Mouse (Mus musculus): Measurements from ENCODE around the gene Cnot8.

Cnot8 gene

GRCm38 (mm10) chr11:58104351-58104791, 418 bp downstream of the Cnot8 start:
- DNase-seq (ENCODE audit: low read depth), result peak; percentile 58

- DNase-seq (ENCODE audit: low read depth), result peak; percentile 71
These were observed 3.1 kb downstream of the Cnot8 start for GRCm38 (mm10) chr11:58107009-58107408.

DNA sequence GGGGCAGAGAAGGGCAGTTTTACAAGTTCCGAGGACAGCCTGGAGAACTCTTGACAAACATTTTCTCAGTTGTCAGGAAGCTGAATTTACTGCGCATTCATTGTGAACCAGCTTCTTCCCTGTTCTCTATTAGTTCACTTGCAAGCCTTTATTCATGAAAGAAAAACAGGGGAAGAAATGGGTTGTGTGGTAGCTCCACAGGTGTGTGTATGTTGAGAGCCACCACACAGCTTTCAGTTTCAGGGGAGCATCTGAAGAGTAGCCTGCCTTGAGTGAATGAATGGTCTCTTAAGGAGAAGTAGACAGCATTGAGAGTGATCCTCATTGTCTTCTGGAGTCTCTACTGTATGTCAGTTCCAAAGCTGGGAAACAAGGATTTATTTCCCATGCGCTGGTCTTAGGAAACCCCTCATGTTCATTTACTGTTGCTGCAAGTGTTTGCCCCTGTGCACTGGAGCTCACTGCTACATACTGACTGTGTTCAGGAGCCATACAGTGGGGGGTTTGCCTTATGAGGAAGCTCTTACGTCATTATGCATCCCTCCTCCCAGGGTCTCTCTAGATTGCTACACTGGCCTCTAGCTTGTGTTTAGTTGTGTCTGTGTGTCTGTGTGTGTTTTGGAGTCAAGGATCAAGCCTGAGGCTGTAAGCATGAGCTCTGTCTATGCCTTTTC, 3.8 kb downstream of the Cnot8 start:
- DNase-seq (ENCODE audit: low read depth), result no peak

DNA sequence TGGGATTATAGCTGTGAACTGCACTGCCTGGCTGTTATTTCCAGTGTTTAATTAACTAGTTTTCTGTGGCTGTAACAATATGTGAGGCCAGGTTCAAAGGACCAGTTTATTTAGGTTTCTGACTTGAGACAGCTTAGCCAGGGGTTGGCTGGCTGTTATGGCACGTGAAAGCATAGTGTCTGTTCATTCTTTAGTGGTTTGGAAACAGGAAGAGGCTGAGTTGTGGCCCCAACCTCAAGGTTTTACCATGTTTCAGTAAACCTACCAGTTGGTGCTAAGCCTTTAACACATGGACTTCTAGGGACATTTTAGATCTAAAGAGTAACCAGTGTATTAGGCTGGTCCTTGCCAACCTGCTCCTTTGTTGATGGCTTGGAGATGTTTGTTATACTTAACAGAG, 12.6 kb downstream of the Cnot8 start:
- no peak for DNase-seq (ENCODE audit: low read depth)

- no peak for DNase-seq (ENCODE audit: low read depth)
These were observed 13.2 kb downstream of the Cnot8 start for GRCm38 (mm10) chr11:58117044-58117652.

- DNase-seq (ENCODE audit: low read depth), result no peak
These were observed 16.7 kb downstream of the Cnot8 start for GRCm38 (mm10) chr11:58120655-58121054.

DNA sequence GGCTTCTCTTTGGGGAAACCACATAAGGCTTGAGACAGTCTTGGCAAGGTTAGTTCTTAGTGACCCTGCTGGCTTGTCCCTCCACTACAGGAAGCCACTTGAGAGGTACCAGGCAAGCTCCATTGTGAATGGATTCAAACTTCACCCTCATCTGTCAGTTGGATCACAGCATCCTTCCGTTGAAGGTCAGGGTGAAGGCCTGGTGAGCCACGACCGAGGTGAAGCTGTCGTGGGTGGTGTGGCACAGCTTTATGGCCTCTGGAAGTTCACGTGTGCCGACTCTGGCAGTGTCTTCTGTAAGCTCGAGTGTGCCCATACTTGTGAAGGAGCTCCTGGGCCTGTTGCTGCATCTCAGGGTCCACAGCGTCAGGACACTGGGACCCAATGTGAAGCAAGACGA, 17.4 kb downstream of the Cnot8 start:
- no peak for DNase-seq (ENCODE audit: low read depth)

DNA sequence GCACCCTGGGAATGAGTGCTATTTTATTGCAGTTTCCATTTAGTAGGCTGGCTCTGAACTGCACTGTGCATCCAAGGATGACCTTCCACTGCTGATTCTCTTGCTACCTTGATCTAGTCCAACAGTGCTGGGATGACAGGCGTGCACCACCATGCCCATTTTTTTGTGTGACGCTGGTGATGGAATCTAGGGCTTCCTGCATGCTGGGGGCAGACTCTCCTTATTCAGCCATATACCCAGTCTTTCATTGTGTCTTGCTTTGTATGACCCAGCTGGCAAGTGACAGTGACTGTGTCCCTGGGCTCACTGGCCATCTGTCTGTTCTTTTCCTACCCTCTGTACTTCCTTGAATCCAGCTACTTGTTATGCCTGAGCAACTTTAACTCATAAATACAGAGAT, 19.8 kb downstream of the Cnot8 start:
- DNase-seq (ENCODE audit: low read depth), result no peak

DNA sequence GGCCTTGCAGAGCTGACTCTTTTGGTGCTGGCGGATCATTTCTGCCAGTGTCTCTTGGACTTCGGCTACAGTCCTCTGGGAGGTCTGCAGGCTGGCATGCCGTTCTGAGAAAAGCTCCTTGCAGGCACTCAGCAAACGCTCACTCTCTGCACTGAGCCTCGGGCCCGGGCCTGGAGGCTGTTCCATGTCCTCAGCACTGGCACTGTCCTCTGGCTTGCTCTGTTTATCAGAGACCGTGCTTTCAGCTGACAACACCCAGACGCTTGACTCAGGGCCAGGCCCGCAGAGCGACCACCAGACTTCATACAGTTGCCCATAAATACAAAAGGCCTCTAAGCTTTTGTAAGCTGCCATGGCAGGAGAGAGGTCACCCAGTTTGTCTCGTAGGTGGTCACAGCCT, 21.1 kb downstream of the Cnot8 start:
- no peak for DNase-seq (ENCODE audit: low read depth)

DNA sequence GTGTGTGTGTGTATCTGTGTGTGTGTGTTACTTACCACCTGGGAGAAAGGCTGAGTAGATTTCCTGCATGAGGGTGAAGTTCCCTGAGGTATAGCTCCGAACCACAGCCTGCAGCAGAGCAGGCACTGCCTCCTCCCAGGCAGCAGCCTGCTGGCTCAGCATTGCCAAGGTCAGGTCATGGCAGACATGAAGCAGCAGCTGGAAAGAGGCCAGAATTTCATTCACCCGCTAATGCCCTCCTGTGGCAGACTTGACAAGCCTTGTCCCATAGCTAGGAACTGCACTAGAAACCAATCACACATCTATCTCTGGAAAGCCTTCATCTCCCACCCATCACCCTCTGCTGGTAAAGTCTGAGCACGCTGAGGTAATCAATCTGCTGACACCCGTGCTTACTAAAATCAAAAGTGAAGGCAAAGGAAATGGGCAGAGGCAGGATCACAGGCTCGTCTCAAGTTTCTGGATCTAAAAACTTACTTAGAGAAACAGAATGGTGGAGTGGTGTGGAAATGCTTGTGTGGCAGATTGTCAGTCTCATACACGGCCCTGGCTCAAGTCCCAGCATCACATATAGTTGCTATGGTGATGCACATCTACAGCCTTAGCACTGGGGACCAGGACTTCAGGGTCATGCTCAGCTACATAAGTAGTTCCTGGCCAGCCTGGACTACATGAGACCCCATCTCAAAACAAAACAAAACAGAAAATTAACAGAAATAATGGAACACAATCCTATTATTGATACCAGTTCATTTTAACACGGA, 22.6 kb downstream of the Cnot8 start:
- DNase-seq (ENCODE audit: low read depth), result peak; percentile 64

DNA sequence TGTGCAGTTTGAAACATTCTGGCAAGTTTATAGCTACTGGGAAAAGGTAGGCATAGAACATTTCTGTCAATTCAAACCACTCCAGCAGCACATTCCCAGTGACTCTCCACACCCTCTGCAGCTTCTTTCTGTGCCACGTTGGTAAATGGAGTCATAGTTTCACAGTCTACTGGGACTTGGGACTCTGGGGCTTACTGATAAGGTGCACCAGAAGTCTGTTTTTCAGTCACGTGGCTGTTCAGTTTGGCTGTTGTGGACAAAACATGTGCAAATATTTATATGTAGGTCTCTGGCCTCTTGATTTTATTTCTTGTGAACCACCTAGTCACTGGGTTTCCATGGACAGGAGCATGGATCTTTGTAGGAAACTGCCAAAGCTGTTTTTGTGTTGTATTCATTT, 23.6 kb downstream of the Cnot8 start:
- no peak for DNase-seq (ENCODE audit: low read depth)

DNA sequence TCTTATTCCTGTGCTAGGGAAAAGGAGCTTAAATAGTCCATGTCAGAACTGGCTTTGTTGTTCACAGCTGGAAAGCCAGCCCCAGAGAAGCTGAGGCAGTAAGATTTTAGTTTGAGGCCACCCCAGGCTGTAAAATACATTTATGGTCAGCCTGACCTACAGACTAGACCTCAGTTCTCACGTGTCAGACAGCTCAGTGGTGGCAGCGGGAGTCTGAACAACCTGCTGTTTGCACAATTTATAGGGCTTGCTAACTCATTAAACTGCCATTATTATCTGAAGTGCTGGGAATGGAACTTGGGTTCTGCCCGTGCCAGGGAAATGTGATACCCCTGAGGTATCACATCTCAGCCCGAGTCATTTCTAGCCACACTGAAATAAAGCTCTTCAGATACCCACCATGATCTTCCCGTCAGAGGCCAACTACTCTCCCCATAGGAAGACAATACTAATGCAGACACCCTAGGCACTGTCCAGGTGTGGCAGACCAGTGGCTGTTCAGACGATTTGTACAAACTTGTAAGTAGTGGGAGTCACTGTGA, 25.4 kb downstream of the Cnot8 start:
- DNase-seq (ENCODE audit: low read depth), result no peak

DNA sequence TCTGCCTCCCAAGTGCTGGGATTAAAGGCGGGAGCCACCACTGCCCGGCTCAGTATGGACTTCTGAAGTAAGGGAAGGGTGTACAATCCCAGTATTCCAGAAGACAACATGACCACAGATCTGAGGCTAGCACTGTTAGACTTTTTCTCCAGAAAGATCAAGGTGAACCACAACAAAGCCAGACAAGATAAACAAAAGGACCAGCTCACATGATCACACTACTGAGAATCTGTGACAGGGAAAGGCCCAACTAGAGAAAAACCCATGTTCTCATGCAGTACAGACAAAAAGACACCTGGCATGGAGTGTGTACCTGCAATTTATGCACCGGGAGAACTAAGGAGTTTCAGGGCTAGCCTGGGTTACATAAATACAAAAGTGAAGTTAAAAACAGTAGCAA, 28.1 kb downstream of the Cnot8 start:
- DNase-seq (ENCODE audit: low read depth), result no peak

DNA sequence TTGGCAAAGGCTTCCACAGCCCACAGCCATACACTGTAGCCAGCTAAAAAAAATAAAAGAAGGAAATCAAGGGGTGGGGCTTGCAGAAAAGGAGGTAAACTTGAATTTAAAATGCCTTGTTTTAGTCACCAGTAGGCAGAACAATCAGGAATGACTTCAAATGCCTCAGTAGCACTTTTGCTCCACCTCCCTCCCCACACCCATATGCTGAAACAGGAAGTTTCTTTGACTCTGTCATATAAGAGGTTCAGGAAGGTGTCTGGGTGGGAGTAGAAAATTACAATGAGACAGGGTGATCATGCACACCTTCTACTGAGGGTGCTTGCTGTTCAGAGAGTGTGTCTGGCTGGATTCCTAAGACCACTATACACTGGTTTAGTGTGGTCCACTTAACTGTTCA, 30.9 kb downstream of the Cnot8 start:
- DNase-seq (ENCODE audit: low read depth), result no peak

DNA sequence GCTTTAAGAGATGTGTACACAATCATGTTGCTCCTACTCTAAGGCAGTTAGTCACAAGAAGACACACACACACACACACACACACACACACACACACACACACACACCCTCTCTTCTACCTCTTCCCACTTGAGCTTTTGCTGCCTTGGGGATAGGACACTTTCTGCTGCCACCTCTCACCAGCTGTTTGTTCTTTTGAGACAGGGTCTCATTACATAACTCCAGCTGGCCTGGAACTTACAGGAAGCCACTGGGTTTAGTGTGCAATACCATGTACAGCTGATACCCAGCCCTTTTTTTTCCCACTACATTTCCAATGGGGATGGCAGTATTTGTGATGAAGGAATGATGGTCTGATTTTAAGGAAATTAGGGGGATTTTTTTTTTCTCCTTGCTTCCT, 31.3 kb downstream of the Cnot8 start:
- DNase-seq (ENCODE audit: low read depth), result no peak

GRCm38 (mm10) chr11:58136677-58137076, 32.7 kb downstream of the Cnot8 start:
- no peak for DNase-seq (ENCODE audit: low read depth)

DNA sequence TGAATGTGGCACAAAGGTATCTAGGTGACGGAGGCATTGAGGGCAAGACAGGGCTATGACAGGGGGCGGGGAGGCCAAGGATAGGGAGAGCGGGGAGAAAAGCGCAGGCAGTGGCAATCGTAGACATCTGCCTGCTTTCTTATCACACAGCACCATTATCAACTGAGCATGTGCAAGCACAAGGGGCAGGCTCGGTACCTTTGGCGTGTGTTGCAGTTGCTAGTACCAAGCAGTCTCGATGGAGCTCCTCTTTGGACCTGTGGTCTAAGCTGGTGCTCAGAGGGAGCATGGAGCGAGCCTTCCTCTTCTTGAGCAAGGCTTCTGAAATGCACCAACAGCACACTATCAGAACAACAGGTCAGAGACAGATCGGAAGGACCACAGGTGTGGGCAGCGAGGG, 34.9 kb downstream of the Cnot8 start:
- DNase-seq (ENCODE audit: low read depth), result no peak

DNA sequence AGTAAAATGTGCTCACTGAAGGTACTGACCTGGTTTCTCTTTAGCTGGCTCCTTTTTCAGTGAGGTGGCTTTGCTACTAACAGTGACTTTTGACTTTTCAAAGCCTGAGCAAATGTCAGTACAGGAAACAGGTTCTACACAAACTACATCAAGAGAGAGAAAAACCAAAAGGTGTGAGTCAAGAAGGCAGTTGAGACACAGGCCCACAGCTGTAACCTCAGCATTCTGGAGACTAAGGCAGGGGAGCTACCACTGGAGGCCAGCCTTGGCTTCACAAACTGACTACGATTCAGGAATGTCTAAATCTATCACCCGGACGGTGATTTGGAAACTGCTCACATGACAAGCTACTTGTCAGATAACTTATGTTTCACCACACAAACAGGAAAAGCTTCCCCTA, 35.5 kb downstream of the Cnot8 start:
- DNase-seq (ENCODE audit: low read depth), result no peak

DNA sequence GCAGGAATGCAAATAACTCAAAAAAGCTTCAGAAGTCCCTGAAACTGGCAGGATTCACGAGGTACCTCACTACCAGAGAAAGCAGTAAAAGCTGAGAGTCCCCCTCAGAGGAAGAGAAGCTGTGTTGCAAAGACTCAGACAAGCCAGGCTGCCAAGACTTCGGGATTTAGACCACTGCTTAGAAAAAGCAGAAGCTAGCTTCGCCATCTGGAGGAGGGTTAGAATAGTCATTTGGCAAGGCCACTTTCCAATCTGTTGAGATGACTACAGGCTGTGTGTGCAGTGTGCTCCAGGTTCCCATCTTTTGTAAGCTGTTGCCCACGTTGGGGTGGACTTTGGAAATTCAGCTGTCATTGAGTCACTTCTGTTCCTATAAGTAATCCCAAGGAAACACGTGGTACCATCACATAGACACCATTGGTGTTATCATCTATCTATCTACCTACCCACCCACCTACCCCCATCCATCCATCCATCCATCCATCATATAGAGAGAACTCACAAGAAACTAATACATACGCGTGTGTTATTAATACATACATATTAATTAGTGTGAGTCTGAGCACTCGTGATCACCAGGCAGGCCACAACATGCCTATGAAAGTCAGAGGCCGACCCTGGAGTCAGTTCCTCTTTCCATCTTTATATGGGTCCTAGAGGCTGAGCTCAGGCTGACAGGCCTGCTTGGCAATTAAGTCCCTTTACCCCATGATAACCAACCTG, 39.9 kb downstream of the Cnot8 start:
- DNase-seq (ENCODE audit: low read depth), result no peak

GRCm38 (mm10) chr11:58146241-58146640, 42.3 kb downstream of the Cnot8 start:
- DNase-seq (ENCODE audit: low read depth), result no peak

DNA sequence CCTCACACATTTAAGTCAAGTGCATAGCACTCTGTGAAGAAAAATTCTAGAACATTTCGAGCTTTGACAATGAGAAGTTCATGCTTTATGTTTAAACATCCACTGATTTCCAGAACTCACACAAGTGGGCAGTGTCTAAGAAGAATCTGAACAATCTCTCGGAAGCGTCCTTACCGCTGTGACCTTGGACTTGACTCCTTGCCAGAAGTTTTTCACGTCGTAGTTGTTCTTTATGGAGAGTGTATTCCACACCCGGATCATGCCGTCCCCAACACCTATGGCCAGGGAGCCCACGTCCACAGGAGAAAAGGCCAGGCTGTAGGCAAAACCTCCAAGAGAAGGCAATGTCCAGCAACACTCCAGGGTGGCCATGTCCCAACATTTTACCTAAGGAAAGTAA, 51.5 kb downstream of the Cnot8 start:
- no peak for DNase-seq (ENCODE audit: low read depth)

GRCm38 (mm10) chr11:58156871-58157270, 52.9 kb downstream of the Cnot8 start:
- DNase-seq (ENCODE audit: low read depth), result no peak
